Mouse (Mus musculus) embryonic facial prominence, embryonic 12.5 days (tissue): Measurements from ENCODE around the gene Gsto1. TPM values are rescaled to one million over a fixed set of nuclear protein-coding genes. Genes with fewer than 3 reads are reported as not detected.

ENCODE experiments used
- ATAC-seq: fragments of 200-750 bp; cut with Nextera tagmentation; 2 replicates; pipeline ENCODE4 v1.8.0; 2017; ENCODE audit not compliant: insufficient number of reproducible peaks, insufficient read depth, low FRiP score, low TSS enrichment
- H3K27ac ChIP-seq: fragments of 300-500 bp; sonication (generic); 2 replicates; pipeline ENCODE4 v1.5.1; 2016; ENCODE audit warnings: mild to moderate bottlenecking
- H3K27me3 ChIP-seq: fragments of 300-500 bp; sonication (generic); 2 replicates; pipeline ENCODE4 v1.6.1; 2016; ENCODE audit warnings: mild to moderate bottlenecking, moderate library complexity
- H3K36me3 ChIP-seq: fragments of 300-500 bp; sonication (generic); 2 replicates; pipeline ENCODE4 v1.6.1; 2016; ENCODE audit warnings: mild to moderate bottlenecking
- H3K4me1 ChIP-seq: fragments of 300-500 bp; sonication (generic); 2 replicates; pipeline ENCODE4 v1.6.1; 2016
- H3K4me2 ChIP-seq: fragments of 300-500 bp; sonication (generic); replicated peaks from 2 replicates; pipeline ENCODE4 v1.6.1; 2016; ENCODE audit warnings: mild to moderate bottlenecking, moderate library complexity
- H3K4me3 ChIP-seq: fragments of 300-500 bp; sonication (generic); 2 replicates; pipeline ENCODE4 v1.5.1; 2016; ENCODE audit warnings: mild to moderate bottlenecking
- H3K9ac ChIP-seq: fragments of 300-500 bp; sonication (generic); 2 replicates; pipeline ENCODE4 v1.6.1; 2016; ENCODE audit warnings: mild to moderate bottlenecking, moderate library complexity
- H3K9me3 ChIP-seq: fragments of 300-500 bp; sonication (generic); 2 replicates; pipeline ENCODE4 v1.6.1; 2016; ENCODE audit warnings: mild to moderate bottlenecking, moderate library complexity
- WGBS: fragments of 180-500 bp; shearing (Covaris S2); methylation state at CpG from one replicate; pipeline ENCODE4 v1.1.7; 2016; 5-methylcytosine and 5-hydroxymethylcytosine counted together
- polyA plus RNA-seq: library from polyadenylated mRNA; unstranded; fragments of >200 nt; fragmentation: Nextera tagmentation; extraction: Ambion mirVana; gene quantifications from 2 replicates; pipeline ENCODE4 v1.2.1, GENCODE M21; 2016

Gene Gsto1
- polyA plus RNA-seq, 1 experiment from 2014 or later, result 158 TPM

- 90% methylated on average over 4 of the region's 4 CpGs for WGBS
- no peak overlapping the region for H3K4me3 ChIP-seq
- no peak for ATAC-seq
- H3K27ac ChIP-seq, result no peak overlapping the region
- H3K27me3 ChIP-seq, result no peaks in the 10 kb centered on the region
- H3K9ac ChIP-seq, result no peak overlapping the region
- H3K9me3 ChIP-seq, result no peaks in the 10 kb centered on the region
- H3K36me3 ChIP-seq, result peaks cover 8% of the 10 kb centered on the region; the same call in 1 of the 2 replicates
- peaks cover 31% of the 10 kb centered on the region for H3K4me1 ChIP-seq
- H3K4me2 ChIP-seq, result no peak overlapping the region
These were observed 56.0 kb downstream of the Gsto1 start for GRCm38 (mm10) chr19:47910751-47911150.

DNA sequence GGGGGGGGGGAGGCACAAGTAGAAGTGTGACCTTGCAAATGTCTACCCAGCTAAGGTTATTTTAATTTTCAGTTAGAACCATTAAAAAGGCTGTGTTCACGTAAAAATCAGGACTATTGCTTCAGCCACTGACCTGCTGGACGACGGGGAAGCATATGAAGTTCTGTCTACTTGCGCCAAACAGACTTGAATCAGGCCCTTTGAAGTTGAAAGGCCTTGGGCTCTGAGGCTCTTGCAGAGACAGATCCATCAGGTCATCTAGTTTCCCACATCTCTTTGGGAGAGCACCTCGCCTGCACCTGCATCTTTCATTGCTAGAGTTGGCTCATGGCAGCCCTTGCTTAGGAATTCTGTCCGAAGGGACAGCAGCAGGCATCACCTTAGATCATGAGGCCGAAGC, 58.6 kb downstream of the Gsto1 start:
- Histone ChIP-seq H3K9ac (no peak overlapping the region), H3K36me3 (peaks cover 8% of the 10 kb centered on the region; the same call in 1 of the 2 replicates), H3K4me2 (no peak overlapping the region), H3K27me3 (no peaks in the 10 kb centered on the region), H3K27ac (no peak overlapping the region), H3K4me1 (peaks cover 44% of the 10 kb centered on the region), H3K9me3 (no peaks in the 10 kb centered on the region), H3K4me3 (no peak overlapping the region)
- 85% methylated on average over 7 of the region's 7 CpGs for WGBS
- no peak for ATAC-seq

- Histone ChIP-seq H3K27me3 (no peaks in the 10 kb centered on the region), H3K4me3 (no peak overlapping the region), H3K9me3 (no peaks in the 10 kb centered on the region), H3K36me3 (peaks cover 8% of the 10 kb centered on the region; the same call in 1 of the 2 replicates), H3K27ac (no peak overlapping the region), H3K9ac (no peak overlapping the region), H3K4me1 (peaks cover 35% of the 10 kb centered on the region), H3K4me2 (no peak overlapping the region)
- no peak for ATAC-seq
- WGBS, result 89% methylated on average over 4 of the region's 4 CpGs
These were observed 59.4 kb downstream of the Gsto1 start for GRCm38 (mm10) chr19:47914191-47914590.

Other genes starting within 250 kb of the Gsto1 start
- 7.3 and 8.5 TPM in 2 replicates for gene Col17a1, start 162.9 kb upstream of the Gsto1 start, polyA plus RNA-seq
- gene Sfr1, start 123.3 kb upstream of the Gsto1 start, polyA plus RNA-seq, result 281 and 297 TPM in 2 replicates
- 1.6 and 2.2 TPM in 2 replicates for gene Gsto2, start 10.6 kb downstream of the Gsto1 start, polyA plus RNA-seq
- gene Cfap43, start 64.3 kb downstream of the Gsto1 start, polyA plus RNA-seq, result 0.19 and 0.29 TPM in 2 replicates
- gene Itprip, start 64.3 kb downstream of the Gsto1 start, polyA plus RNA-seq, result 18.5 and 20.0 TPM in 2 replicates
- 0.15 TPM in 1 of 2 replicates, not detected in the other for gene Cfap58, start 82.7 kb downstream of the Gsto1 start, polyA plus RNA-seq